In the genomic region with DNA sequence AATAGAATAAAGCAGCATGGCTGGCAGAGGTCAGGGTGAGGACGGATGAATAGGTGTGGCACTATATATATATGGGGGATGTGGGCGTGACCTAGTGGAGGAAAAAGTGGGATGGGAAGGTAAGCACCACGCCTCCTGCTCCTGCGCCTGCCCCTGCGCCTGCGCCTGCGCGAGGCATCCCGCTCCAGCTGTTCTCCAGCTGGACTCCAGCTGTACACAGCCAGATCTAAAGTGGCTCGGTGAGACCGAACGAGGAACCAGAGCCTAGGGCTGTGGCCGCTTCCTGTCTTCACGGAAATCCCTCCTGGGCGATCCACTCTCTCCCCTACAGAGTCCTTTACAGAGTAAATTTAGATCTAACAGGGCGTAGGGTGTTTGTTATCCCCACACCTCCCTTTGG, we compare ENCODE assay signal across 9 mouse cellular contexts.
DNase-seq lines count a peak whose midpoint lies in the region; ATAC-seq lines count a peak whose summit lies in the region.
"Had no signal": no experiment of that assay in that cellular context is flagged by ENCODE, and none has a peak within 500 bp of the region (broad histone marks: within the 10 kb centered on the region; RNA-seq: fewer than 3 reads in every experiment).

No protein-coding gene starts in this region.

- ATAC-seq in hindbrain, embryonic 12.5 days (ENCODE audit: low FRiP score) = 0 out of 2 replicates have a peak, but pooled peaks have one; percentile 9
- ATAC-seq in hindbrain, embryonic 14.5 days (ENCODE audit: low FRiP score) = no peak
- peak; percentile 52; the same call in 1 of the 2 replicates for ATAC-seq in embryonic facial prominence, embryonic 11.5 days (replicated peaks; ENCODE audit: insufficient number of reproducible peaks, low FRiP score, low TSS enrichment, low read depth)

- peak overlapping the region; percentile 24; the same call in 1 of the 2 replicates for H3K4me2 ChIP-seq in hindbrain, embryonic 12.5 days (replicated peaks)
- no peak overlapping the region for H3K4me2 ChIP-seq in hindbrain, embryonic 14.5 days (replicated peaks)
- peak overlapping the region; percentile 30; the same call in 1 of the 2 replicates for H3K4me2 ChIP-seq in embryonic facial prominence, embryonic 11.5 days (ENCODE audit: low read depth, low read length)

- no peak for DNase-seq in hindbrain, embryonic 14.5 days (ENCODE audit: low spot score)
- peak; percentile 62 for DNase-seq in embryonic facial prominence, embryonic 11.5 days (ENCODE audit: low spot score)
- DNase-seq in heart, postnatal 14 days = peak; percentile 41 to 60
- DNase-seq in lung, postnatal 10 days = peak; percentile 36
- DNase-seq in layer of hippocampus, adult 18-20 months (ENCODE audit: low spot score in 2 of 2) = no peak
- DNase-seq in right cerebral cortex, postnatal 4 days = no peak
- DNase-seq in spleen, adult 18-20 months = no peak

- intact Hi-C loops in heart, postnatal 14 days (cut with DNase I) = no loop called here

- H3K4me3 ChIP-seq in hindbrain, embryonic 12.5 days = no peak overlapping the region
- no peak overlapping the region for H3K4me3 ChIP-seq in hindbrain, embryonic 14.5 days (replicated peaks; ENCODE audit: low read length)
- H3K4me3 ChIP-seq in embryonic facial prominence, embryonic 11.5 days (ENCODE audit: low read depth, low read length) = no peak overlapping the region

- no peak overlapping the region for H3K27ac ChIP-seq in hindbrain, embryonic 12.5 days
- H3K27ac ChIP-seq in hindbrain, embryonic 14.5 days = no peak overlapping the region
- no peak overlapping the region for H3K27ac ChIP-seq in embryonic facial prominence, embryonic 11.5 days (replicated peaks; ENCODE audit: low read depth, low read length)

- H3K4me1 ChIP-seq in hindbrain, embryonic 12.5 days = peaks cover 9% of the 10 kb centered on the region
- H3K4me1 ChIP-seq in hindbrain, embryonic 14.5 days (replicated peaks; ENCODE audit: control insufficient read depth, insufficient read depth, low read length) = peaks cover 17% of the 10 kb centered on the region; the same call in 1 of the 2 replicates
- no peaks in the 10 kb centered on the region for H3K4me1 ChIP-seq in embryonic facial prominence, embryonic 11.5 days (ENCODE audit: control insufficient read depth, insufficient read depth, low read length)

- H3K9ac ChIP-seq in hindbrain, embryonic 12.5 days = no peak overlapping the region
- no peak overlapping the region for H3K9ac ChIP-seq in hindbrain, embryonic 14.5 days
- H3K9ac ChIP-seq in embryonic facial prominence, embryonic 11.5 days (replicated peaks; ENCODE audit: low read length) = 0 out of 2 replicates have a peak overlapping the region, but pooled peaks have one; percentile 15

- H3K9me3 ChIP-seq in hindbrain, embryonic 12.5 days (replicated peaks) = no peaks in the 10 kb centered on the region
- no peaks in the 10 kb centered on the region for H3K9me3 ChIP-seq in hindbrain, embryonic 14.5 days (ENCODE audit: control insufficient read depth, low read length)
- no peaks in the 10 kb centered on the region for H3K9me3 ChIP-seq in embryonic facial prominence, embryonic 11.5 days (replicated peaks; ENCODE audit: control insufficient read depth, low read length)

- no peaks in the 10 kb centered on the region for H3K36me3 ChIP-seq in hindbrain, embryonic 12.5 days
- no peaks in the 10 kb centered on the region for H3K36me3 ChIP-seq in hindbrain, embryonic 14.5 days (replicated peaks; ENCODE audit: control insufficient read depth, insufficient read depth)
- no peaks in the 10 kb centered on the region for H3K36me3 ChIP-seq in embryonic facial prominence, embryonic 11.5 days (replicated peaks; ENCODE audit: control insufficient read depth, insufficient read depth, low read depth, low read length)

- peaks cover 42% of the 10 kb centered on the region for H3K27me3 ChIP-seq in hindbrain, embryonic 12.5 days
- H3K27me3 ChIP-seq in hindbrain, embryonic 14.5 days (ENCODE audit: control insufficient read depth, insufficient read depth, low read length) = 0 out of 2 replicates have a peak, but pooled peaks cover 7% of the 10 kb centered on the region
- peaks cover 6% of the 10 kb centered on the region; the same call in 1 of the 2 replicates for H3K27me3 ChIP-seq in embryonic facial prominence, embryonic 11.5 days (ENCODE audit: control insufficient read depth, insufficient read depth, low read length)
- H3K27me3 ChIP-seq: CH12.LX had no signal

- 53% methylated on average over 16 of the region's 16 CpGs for WGBS in hindbrain, embryonic 12.5 days
- 62% methylated on average over 16 of the region's 16 CpGs for WGBS in hindbrain, embryonic 14.5 days
- WGBS in embryonic facial prominence, embryonic 11.5 days = 15% methylated on average over 16 of the region's 16 CpGs

Comparison
In these comparisons a context has a peak if more than half of its experiments do, and no peak if none do; other contexts are left out.
1. DNase-seq: peak in embryonic facial prominence, embryonic 11.5 days (single experiment), heart, postnatal 14 days (2 of 2) and lung, postnatal 10 days (single experiment); none in hindbrain, embryonic 14.5 days (single experiment), layer of hippocampus, adult 18-20 months (0 of 2), right cerebral cortex, postnatal 4 days (single experiment) and spleen, adult 18-20 months (0 of 2).